Mouse (Mus musculus): ENCODE measurements around the gene Shroom3. TPM values are rescaled to one million over a fixed set of nuclear protein-coding genes. Genes with fewer than 3 reads are reported as not detected.

Gene Shroom3
- polyA plus RNA-seq, 1 experiment from 2014 or later, result 5.0 TPM

MicroRNA genes within 50 kb of the gene (microRNA counts, 519-probe panel; counts per million panel counts)
- 3,134 counts per million, percentile 75 among the panel's probes with 10 or more counts for microRNA mmu-miR-1961

Small RNAs within 50 kb of the gene (microRNA-seq; reads per million reads assigned to microRNA genes)
- not detected for gene Mir1961

Other genes starting within 250 kb of the Shroom3 start
- 76.6 and 81.9 TPM in 2 replicates for gene Nup54, start 248.2 kb upstream of the Shroom3 start, polyA plus RNA-seq (2016; fragmentation: Nextera tagmentation; extraction: Ambion mirVana)
- gene Scarb2, start 176.6 kb upstream of the Shroom3 start, polyA plus RNA-seq (2016; fragmentation: Nextera tagmentation; extraction: Ambion mirVana), result 5.7 and 7.2 TPM in 2 replicates
- gene Fam47e, start 128.4 kb upstream of the Shroom3 start, polyA plus RNA-seq (2016; fragmentation: Nextera tagmentation; extraction: Ambion mirVana), result not detected in 2 replicates
- gene Stbd1, start 80.4 kb upstream of the Shroom3 start, polyA plus RNA-seq (2016; fragmentation: Nextera tagmentation; extraction: Ambion mirVana), result 7.9 and 8.6 TPM in 2 replicates
- gene Ccdc158, start 8.2 kb upstream of the Shroom3 start, polyA plus RNA-seq (2016; fragmentation: Nextera tagmentation; extraction: Ambion mirVana), result 0.45 and 0.62 TPM in 2 replicates

All from limb, embryonic 10.5 days (tissue).